ENCODE assay signal across 8 mouse cellular contexts in the genomic region with DNA sequence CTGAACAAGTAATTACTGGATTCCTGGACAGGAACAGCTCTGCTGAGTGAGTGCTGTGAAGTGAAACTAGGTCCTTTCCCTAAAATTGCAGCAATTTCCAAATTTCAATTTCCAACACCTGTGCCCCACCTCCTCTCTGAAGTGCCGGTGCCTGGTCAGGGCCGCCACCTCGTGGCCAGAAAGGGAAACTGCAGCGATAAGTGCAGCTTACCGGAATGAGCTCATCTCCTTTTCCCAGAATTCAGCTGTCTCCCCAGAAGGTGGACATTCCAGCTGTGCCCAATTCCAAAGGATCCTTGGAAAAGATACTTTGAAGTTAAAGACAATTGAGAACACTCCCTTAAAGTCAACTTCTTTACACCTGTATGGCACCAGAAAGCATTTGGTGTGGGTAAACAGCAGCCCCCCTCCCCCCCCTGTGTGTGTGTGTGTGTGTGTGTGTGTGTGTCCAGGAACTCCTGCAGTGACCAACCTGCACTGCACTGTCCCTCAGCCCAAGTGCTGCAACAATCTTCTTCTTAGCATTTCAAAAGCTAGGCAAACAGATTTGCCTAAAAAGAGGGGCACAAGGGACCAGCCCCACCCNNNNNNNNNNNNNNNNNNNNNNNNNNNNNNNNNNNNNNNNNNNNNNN. TPM values are rescaled to one million over a fixed set of nuclear protein-coding genes. Genes with fewer than 3 reads are reported as not detected.
DNase-seq lines count a peak whose midpoint lies in the region; ATAC-seq and TF ChIP-seq lines count a peak whose summit lies in the region.

No protein-coding gene starts in this region.

- peak; percentile 98 for TF ChIP-seq CTCF in lung, postnatal 0 days (IDR thresholded peaks at IDR 0.05)

- peaks cover 3% of the 10 kb centered on the region; the same call in 1 of the 2 replicates for H3K4me1 ChIP-seq in forebrain, embryonic 15.5 days
- H3K4me1 ChIP-seq in lung, postnatal 0 days (ENCODE audit: insufficient read depth, low read depth, low read length): no peaks in the 10 kb centered on the region

- intact Hi-C loops in heart, postnatal 36 days (cut with DNase I): loop anchor here (1.0 kb wide), 1 partner anchor 59 kb away; no protein-coding TSS in a partner anchor

- H3K4me2 ChIP-seq in forebrain, embryonic 15.5 days (replicated peaks): no peak overlapping the region
- no peak overlapping the region for H3K4me2 ChIP-seq in lung, postnatal 0 days (replicated peaks; ENCODE audit: low read depth, low read length)

- no peaks in the 10 kb centered on the region for H3K27me3 ChIP-seq in forebrain, embryonic 15.5 days
- H3K27me3 ChIP-seq in lung, postnatal 0 days (replicated peaks; ENCODE audit: insufficient read depth, low read length): no peaks in the 10 kb centered on the region

- peak; percentile 79 for DNase-seq in ES-CJ7 (ENCODE audit: low read depth, low spot score)
- peak; percentile 87 for DNase-seq in brain, adult 2 months (ENCODE audit: low read depth, low spot score)
- DNase-seq in heart, postnatal 36 days: peak; percentile 79 to 81
- peak; percentile 65 to 77 for DNase-seq in layer of hippocampus, adult 8-10 months (ENCODE audit: low spot score in 2 of 2)
- peak; percentile 80 for DNase-seq in lung, postnatal 0 days (ENCODE audit: low spot score)
- DNase-seq in retina, postnatal 1 day: peak; percentile 72
- peak; percentile 52 for DNase-seq in urinary bladder, adult 2 months (ENCODE audit: low spot score)

- no peaks in the 10 kb centered on the region for H3K36me3 ChIP-seq in forebrain, embryonic 15.5 days
- no peaks in the 10 kb centered on the region for H3K36me3 ChIP-seq in lung, postnatal 0 days (ENCODE audit: insufficient read depth, low read length)

- ATAC-seq in forebrain, embryonic 15.5 days (replicated peaks): 0 out of 2 replicates have a peak, but pooled peaks have one; percentile 41
- ATAC-seq in lung, postnatal 0 days: peak; percentile 23; the same call in 1 of the 2 replicates

- TF ChIP-seq EP300 in lung, postnatal 0 days (IDR thresholded peaks at IDR 0.05): no peak

- H3K9me3 ChIP-seq in forebrain, embryonic 15.5 days: no peaks in the 10 kb centered on the region
- no peaks in the 10 kb centered on the region for H3K9me3 ChIP-seq in lung, postnatal 0 days (ENCODE audit: low read length)

- no peak overlapping the region for H3K4me3 ChIP-seq in forebrain, embryonic 15.5 days
- no peak overlapping the region for H3K4me3 ChIP-seq in lung, postnatal 0 days (ENCODE audit: low read depth, low read length)

- WGBS in forebrain, embryonic 15.5 days: 0% methylated on average over 5 of the region's 5 CpGs
- 2% methylated on average over 5 of the region's 5 CpGs for WGBS in lung, postnatal 0 days

- H3K27ac ChIP-seq in forebrain, embryonic 15.5 days (replicated peaks): no peak overlapping the region
- no peak overlapping the region for H3K27ac ChIP-seq in lung, postnatal 0 days (ENCODE audit: low read length)

- H3K9ac ChIP-seq in forebrain, embryonic 15.5 days (replicated peaks): no peak overlapping the region
- H3K9ac ChIP-seq in lung, postnatal 0 days (replicated peaks; ENCODE audit: low read depth): no peak overlapping the region

RNA-seq across cellular contexts. Expression of gene Anxa4, which starts 13.2 kb away (rescaled TPM):
- polyA plus RNA-seq in forebrain, embryonic 15.5 days (2015; fragmentation: Nextera tagmentation; extraction: Ambion mirVana): 5.8 and 5.9 TPM in 2 replicates
- total RNA-seq in heart, postnatal 36 days (2021): 10 to 100 TPM; 36.1 to 42.0 TPM
- 10 to 100 TPM in 1 of 4 experiments, 1 to 10 TPM in 3; 6.2 to 19.2 (median 8.1) TPM for total RNA-seq in layer of hippocampus, adult 8-10 months (2022)
- 167 and 208 TPM in 2 replicates for polyA plus RNA-seq in lung, postnatal 0 days (2015; fragmentation: Nextera tagmentation; extraction: Ambion mirVana)
- polyA plus RNA-seq in urinary bladder, adult 2 months (2012; rRNA removed): 134 and 144 TPM in 2 replicates

RNA-seq across cellular contexts. Expression of gene Aak1, which starts 42.7 kb away (rescaled TPM):
- 36.1 and 39.3 TPM in 2 replicates for polyA plus RNA-seq in forebrain, embryonic 15.5 days (2015; fragmentation: Nextera tagmentation; extraction: Ambion mirVana)
- 10 to 100 TPM; 71.1 to 75.1 TPM for total RNA-seq in heart, postnatal 36 days (2021)
- total RNA-seq in layer of hippocampus, adult 8-10 months (2022): 100 to 1,000 TPM; 392 to 484 (median 448) TPM
- 5.5 and 6.3 TPM in 2 replicates for polyA plus RNA-seq in lung, postnatal 0 days (2015; fragmentation: Nextera tagmentation; extraction: Ambion mirVana)
- 21.2 and 21.9 TPM in 2 replicates for polyA plus RNA-seq in urinary bladder, adult 2 months (2012; rRNA removed)

Comparison
In these comparisons a context has a peak if more than half of its experiments do, and no peak if none do; other contexts are left out.
1. RNA of gene Anxa4, which starts 13.2 kb away (polyA plus RNA-seq): 167 to 208 TPM in lung, postnatal 0 days and 134 to 144 TPM in urinary bladder, adult 2 months; 5.8 to 5.9 TPM in forebrain, embryonic 15.5 days; every median in the first group is over 10 times any median in the second.
2. Peak in every context shown above with its lines, with median percentiles within 50 percentile points of each other: DNase-seq.